Mouse (Mus musculus) brain, adult 2 months (tissue): Measurements from ENCODE around the gene Plekhg5.
"Not testable (repeated sequence)": the region's sequence is repeated elsewhere in the genome, so short reads cannot be mapped to it uniquely, and the experiment has no call there.

Source experiments
- DNase-seq: peaks from one replicate; pipeline ENCODE4 v3.0.0; 2011; ENCODE audit warnings: low read depth, low spot score

Plekhg5 gene

GRCm38 (mm10) chr4:152072121-152072601 is at the start of gene Plekhg5:
Gene Plekhg5, plus strand, starts transcription at chr4:152072498.
- DNase-seq: peak; percentile 48

- DNase-seq: peak; percentile 71
Measured at GRCm38 (mm10) chr4:152022506-152022905, 49.8 kb upstream of the Plekhg5 start.

- DNase-seq: no peak
Measured at GRCm38 (mm10) chr4:152024525-152024924, 47.8 kb upstream of the Plekhg5 start.

DNA sequence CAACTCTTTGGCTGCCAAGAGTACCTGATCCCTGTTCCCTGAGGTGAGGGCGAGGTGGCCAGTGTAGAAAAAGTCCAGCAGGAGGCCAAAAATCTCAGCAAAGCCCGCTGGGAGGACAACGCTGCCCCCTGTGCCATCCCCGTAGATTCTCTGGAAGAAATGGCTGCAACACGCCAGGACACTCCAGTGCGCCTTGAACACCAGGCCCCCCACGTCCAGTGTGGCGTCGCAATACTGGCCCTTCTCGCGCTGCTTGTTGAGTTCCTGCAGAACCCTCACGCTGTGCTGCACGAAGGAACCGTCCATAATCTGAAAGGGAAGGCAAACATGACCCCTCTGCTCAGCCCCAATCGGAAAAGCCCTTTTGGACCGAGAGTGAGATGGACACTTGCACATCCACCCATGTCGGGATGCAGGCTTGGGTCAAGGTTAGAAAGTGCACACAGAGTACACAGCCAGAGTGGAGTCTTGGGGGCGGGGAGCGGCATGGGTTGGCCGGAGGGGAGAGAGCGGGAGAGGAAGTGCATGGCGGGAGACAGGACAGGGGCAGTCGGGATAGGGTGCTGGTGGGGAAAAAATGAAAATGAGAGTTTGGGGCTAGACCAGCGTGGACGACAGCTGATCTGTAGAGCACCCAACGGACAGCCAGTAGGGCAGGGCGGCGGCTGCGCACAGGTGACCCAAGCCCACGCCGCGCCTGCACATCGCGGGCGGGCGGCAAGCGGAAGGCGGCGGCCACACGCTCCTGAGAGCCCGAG is 45.4 kb upstream of the Plekhg5 start:
- DNase-seq: no peak

DNA sequence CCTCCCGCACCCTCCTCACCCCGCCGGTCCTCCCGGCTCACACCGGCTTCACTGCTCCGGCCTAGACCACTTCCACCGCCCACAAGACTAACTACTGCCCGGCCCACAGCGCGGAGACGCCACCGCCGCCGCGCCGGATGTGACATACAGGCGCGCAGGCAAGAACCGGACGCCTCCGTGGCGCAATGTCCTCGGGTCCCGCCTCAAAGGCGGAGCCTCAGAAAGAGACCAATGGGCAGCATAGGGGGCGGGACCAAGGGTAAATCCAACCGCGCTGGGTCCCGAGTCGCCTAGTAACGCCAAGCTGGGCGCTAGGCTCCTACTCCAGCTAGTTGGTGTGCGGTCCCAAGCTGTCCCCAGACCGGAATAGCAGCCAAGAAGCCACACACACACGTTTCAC is 44.8 kb upstream of the Plekhg5 start, which contains the start of gene Zbtb48:
Zbtb48 (minus strand) TSS at position 148 of the 400 bp plus-strand sequence.
- DNase-seq: peak; percentile 98

- no peak for DNase-seq
Measured at GRCm38 (mm10) chr4:152028456-152028855, 43.8 kb upstream of the Plekhg5 start.

- DNase-seq: no peak
Measured at GRCm38 (mm10) chr4:152029087-152029486, 43.2 kb upstream of the Plekhg5 start.

DNA sequence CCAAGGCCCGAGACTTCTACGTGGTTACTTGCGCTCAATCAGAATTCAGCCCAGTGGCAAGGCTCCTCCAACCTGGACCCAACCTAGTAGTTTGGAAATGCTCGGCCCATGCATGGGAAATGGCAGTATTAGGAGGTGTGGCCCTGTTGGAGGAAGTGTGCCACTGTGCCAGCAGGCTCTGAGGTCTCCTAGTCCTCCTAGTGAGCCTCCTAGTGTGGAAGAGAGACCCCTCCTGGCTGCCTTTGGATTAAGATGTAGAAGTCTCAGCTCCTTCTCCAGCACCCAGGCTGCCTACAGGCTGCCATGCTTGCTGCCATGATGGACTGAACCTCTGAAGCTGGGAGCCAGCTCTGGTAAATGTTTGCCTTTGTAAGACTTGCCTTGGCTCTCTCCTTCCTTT is 42.3 kb upstream of the Plekhg5 start:
- DNase-seq: peak; percentile 46

DNA sequence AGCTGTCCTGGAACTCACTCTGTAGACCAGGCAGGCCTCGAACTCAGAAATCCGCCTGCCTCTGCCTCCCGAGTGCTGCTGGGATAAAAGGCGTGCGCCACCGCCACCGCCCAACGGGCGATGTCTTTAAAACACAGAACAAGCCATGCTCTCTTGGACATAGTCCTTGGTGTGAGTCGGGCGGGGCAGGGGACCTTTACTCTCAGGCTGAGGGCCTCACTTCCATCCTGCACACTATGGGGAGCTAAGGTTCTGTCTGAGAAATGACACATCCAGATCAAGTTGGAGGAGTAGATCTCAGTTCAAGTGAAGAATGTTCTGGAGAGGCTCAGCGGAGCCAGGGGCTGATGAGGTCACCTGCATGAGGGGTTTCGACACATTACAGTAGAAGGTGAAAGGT is 39.4 kb upstream of the Plekhg5 start:
- DNase-seq: no peak

DNA sequence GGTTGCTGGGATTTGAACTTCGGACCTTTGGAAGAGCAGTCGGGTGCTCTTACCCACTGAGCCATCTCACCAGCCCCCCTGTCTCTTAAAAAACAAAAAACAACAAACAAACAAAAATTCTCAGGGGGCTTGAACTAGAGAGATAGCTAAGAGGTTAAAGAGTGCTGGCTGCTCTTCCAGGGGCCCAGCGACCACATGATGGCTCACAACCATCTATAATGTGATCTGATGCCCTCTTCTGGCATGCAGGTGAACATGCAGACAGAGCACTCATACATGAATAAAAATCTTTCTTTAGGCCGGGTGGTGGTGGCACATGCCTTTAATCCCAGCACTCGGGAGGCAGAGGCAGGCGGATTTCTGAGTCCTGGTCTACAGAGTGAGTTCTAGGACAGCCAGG is 35.8 kb upstream of the Plekhg5 start:
- not testable (repeated sequence) for DNase-seq

DNA sequence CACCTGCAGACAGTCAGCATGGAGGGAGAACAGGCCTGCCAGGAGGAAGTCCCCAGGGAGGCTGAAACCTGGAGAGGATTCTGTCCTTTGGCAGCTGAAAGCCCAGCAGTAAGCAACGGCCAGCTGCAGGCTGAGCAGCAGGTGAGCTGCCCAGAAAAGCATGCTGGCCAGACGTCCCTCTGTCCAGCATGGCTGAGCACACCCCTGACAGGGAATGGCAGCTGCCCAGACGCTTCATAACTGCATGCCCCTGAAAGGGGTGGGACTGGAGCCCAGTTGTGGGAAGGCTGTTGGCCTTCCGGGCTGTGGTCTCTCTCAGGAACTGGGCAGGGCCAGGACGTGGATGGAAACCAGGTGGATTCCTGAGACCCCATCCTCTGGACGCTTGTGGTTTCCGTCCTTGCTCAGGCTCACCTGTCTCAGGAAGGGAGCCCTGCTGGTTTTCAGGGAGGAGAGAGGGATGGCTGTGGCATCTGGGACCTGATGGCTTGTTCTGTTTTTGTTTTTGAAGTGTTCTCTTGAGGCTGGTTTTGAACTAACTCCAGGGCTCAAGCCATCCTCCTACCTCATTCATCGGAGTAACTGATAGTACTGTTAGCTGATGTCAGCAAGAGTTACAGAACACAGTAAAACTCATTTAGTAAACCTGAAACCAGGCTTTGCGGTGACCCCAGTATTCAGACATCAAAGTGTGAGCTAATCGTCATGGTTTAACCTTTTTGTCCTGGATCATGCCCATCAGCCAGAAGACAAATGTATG is 33.9 kb upstream of the Plekhg5 start, which contains the start of gene Tas1r1:
Tas1r1 (minus strand) TSS at position 344 of the 760 bp plus-strand sequence.
- DNase-seq: no peak

DNA sequence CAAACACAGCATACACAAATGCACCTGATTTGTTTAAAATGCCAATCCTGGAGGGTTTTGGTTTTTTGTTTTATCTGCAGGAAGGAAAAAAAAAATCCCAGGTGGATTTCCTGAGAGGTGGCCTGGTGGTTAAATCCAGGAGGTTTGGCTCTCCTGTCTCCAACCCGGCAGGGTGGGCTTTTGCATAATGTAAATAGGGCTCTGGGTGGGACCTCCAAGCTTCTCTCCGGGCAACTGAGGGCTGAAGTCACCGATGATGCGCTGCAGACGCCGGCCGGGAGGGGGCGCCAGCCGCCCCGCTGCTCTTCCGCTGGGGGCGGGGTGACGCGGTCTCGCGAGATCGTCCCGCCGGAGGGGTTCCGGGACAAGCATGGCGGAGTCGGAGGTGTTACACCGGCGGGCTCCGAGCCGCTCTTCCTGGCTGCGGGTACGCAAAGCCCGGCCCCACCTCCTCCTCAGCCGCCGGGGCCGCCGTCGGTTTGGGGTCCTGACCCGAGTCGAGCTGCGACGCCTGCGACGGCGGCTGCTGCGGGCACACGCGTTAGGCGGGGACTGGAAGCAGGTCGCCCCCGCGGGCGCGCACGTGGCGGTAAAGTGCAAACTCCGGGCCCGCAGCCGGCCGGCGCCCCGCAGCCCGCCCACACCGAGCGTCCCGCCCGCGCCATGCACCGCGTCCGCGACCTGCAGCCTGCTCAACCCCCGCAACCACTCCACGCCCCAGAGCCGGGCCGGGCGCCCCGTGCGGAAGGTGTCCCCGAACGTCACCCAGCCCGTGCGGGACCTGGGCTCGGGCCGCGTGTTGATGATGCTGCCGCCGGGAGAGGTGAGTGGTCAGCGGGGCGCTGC is 33.1 kb upstream of the Plekhg5 start, which contains the start of gene Nol9:
Nol9 (plus strand) TSS at position 337 of the 846 bp plus-strand sequence.
- peak; percentile 93 for DNase-seq

- no peak for DNase-seq
Measured at GRCm38 (mm10) chr4:152039831-152040310, 32.4 kb upstream of the Plekhg5 start.

- DNase-seq: no peak
Measured at GRCm38 (mm10) chr4:152041924-152042641, 30.2 kb upstream of the Plekhg5 start.

GRCm38 (mm10) chr4:152043171-152043570 is 29.1 kb upstream of the Plekhg5 start:
- DNase-seq: no peak

DNA sequence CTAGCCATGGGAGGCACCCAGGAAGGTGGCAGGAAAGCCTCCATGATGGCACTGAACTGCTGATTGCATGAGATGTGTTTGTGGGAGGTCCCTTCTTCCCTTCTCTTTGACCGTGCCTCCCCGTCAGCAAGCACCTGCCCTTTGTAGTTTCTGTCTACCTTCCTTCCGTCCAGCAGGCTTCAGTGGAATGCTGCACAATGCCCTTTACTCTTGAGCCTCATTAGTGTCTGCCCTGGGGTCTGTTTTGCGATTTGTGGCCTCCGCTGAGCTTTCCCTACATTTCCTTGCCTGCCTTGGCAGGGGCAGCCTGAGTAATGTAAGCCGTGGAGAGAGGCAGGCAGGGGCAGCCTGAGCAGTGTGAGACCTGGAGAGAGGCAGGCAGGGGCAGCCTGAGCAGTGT is 27.7 kb upstream of the Plekhg5 start:
- no peak for DNase-seq

- DNase-seq: peak; percentile 63
Measured at GRCm38 (mm10) chr4:152062390-152063110, 9.7 kb upstream of the Plekhg5 start.

- DNase-seq: no peak
Measured at GRCm38 (mm10) chr4:152067280-152067679, 5.0 kb upstream of the Plekhg5 start.

GRCm38 (mm10) chr4:152068166-152068724 is 4.1 kb upstream of the Plekhg5 start:
- DNase-seq: no peak

GRCm38 (mm10) chr4:152069245-152069644 is 3.1 kb upstream of the Plekhg5 start:
- no peak for DNase-seq
